Mouse (Mus musculus) limb, embryonic 10.5 days (tissue): ENCODE data around the gene Ascc2. TPM values are rescaled to one million over a fixed set of nuclear protein-coding genes. Genes with fewer than 3 reads are reported as not detected.
"Not testable (repeated sequence)": the region's sequence is repeated elsewhere in the genome, so short reads cannot be mapped to it uniquely, and the experiment has no call there.

Experiments
- DNase-seq: peaks from one replicate; pipeline ENCODE4 v3.0.0-alpha.2; 2017; ENCODE audit warnings: low spot score
- H3K27ac ChIP-seq: fragments of 300-500 bp; sonication (generic); 2 replicates; pipeline ENCODE4 v1.5.1; 2016; ENCODE audit warnings: mild to moderate bottlenecking
- H3K27me3 ChIP-seq: fragments of 300-500 bp; sonication (generic); 2 replicates; pipeline ENCODE4 v1.6.1; 2016; ENCODE audit warnings: low read depth, mild to moderate bottlenecking; ENCODE audit not compliant: poor library complexity, severe bottlenecking
- H3K36me3 ChIP-seq: fragments of 300-500 bp; sonication (generic); 2 replicates; pipeline ENCODE4 v1.6.1; 2016; ENCODE audit warnings: mild to moderate bottlenecking, moderate library complexity
- H3K4me1 ChIP-seq: fragments of 300-500 bp; sonication (generic); 2 replicates; pipeline ENCODE4 v1.6.1; 2016
- H3K4me3 ChIP-seq: fragments of 300-500 bp; sonication (generic); 2 replicates; pipeline ENCODE4 v1.5.1; 2016; ENCODE audit warnings: mild to moderate bottlenecking, moderate library complexity
- H3K9me3 ChIP-seq: fragments of 300-500 bp; sonication (generic); replicated peaks from 2 replicates; pipeline ENCODE4 v1.6.1; 2016; ENCODE audit warnings: mild to moderate bottlenecking
- WGBS: fragments of 180-500 bp; shearing (Covaris S2); methylation state at CpG from one replicate; pipeline ENCODE4 v1.1.7; 2016; 5-methylcytosine and 5-hydroxymethylcytosine counted together
- polyA plus RNA-seq: library from polyadenylated mRNA; unstranded; fragments of >200 nt; fragmentation: Nextera tagmentation; extraction: Ambion mirVana; gene quantifications from 2 replicates; pipeline ENCODE4 v1.2.1, GENCODE M21; 2016

Ascc2 gene
- polyA plus RNA-seq, 1 experiment from 2014 or later: 40.5 TPM

- Histone ChIP-seq H3K4me3 (no peak overlapping the region), H3K9me3 (no peaks in the 10 kb centered on the region), H3K27me3 (no peaks in the 10 kb centered on the region), H3K36me3 (peaks cover 47% of the 10 kb centered on the region), H3K4me1 (peaks cover 19% of the 10 kb centered on the region), H3K27ac (no peak overlapping the region)
- DNase-seq: no peak
These were observed 3.6 kb downstream of the Ascc2 start for GRCm38 (mm10) chr11:4641185-4641584.

GRCm38 (mm10) chr11:4643722-4644121, 6.2 kb downstream of the Ascc2 start:
- peaks cover 72% of the 10 kb centered on the region for H3K36me3 ChIP-seq
- H3K9me3 ChIP-seq: no peaks in the 10 kb centered on the region
- H3K4me1 ChIP-seq: peaks cover 6% of the 10 kb centered on the region; the same call in 1 of the 2 replicates
- H3K27ac ChIP-seq: no peak overlapping the region
- no peak for DNase-seq
- H3K4me3 ChIP-seq: no peak overlapping the region
- no peaks in the 10 kb centered on the region for H3K27me3 ChIP-seq
- WGBS: 73% methylated on average over 5 of the region's 5 CpGs

GRCm38 (mm10) chr11:4645180-4645579, 7.6 kb downstream of the Ascc2 start:
- H3K27me3 ChIP-seq, H3K4me1 ChIP-seq, H3K9me3 ChIP-seq, DNase-seq, H3K27ac ChIP-seq, H3K4me3 ChIP-seq: not testable (repeated sequence)
- peaks cover 80% of the 10 kb centered on the region for H3K36me3 ChIP-seq
- 93% methylated on average over 6 of the region's 6 CpGs for WGBS

DNA sequence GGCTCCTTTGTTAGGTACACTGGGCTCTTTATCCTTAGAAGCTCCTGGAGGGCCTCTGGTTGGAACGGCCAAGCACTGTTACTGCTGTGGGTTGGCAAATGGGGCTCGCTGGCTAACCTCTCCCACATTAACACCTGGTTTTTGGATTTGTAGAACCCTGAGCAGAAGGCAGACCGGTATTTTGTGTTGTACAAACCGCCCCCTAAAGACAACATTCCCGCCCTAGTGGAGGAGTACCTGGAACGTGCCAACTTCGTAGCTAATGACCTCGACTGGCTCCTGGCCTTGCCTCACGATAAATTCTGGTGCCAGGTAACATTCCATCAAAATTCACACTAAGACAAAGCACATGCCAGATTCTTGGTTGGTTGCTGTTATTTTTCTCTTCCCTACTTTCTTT, 8.9 kb downstream of the Ascc2 start:
- H3K27ac ChIP-seq: no peak overlapping the region
- WGBS: 97% methylated on average over 9 of the region's 9 CpGs

DNA sequence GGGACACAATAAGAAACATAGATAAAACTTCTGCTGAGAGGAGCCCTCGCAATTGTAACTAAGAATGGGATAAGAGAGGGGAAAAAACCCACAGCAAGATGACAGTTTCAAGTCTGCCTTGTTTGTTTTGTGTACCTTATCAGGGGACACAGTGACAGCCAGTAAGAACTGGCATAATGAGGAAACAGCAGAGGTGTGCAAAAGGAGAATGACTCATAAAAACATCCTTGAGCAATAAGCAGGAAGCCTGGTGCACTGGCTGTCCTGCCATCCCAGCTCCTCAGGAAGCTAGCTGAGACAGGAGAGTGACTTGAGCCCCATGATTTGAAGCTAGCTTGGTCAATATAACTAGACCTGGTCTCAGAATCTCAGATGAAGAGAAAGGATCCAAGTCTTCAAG, 22.3 kb downstream of the Ascc2 start:
- DNase-seq: no peak
- H3K27ac ChIP-seq: no peak overlapping the region
- no peak overlapping the region for H3K4me3 ChIP-seq
- H3K9me3 ChIP-seq: no peaks in the 10 kb centered on the region
- WGBS: 95% methylated on average over 1 of the region's 1 CpGs
- H3K27me3 ChIP-seq: no peaks in the 10 kb centered on the region
- no peaks in the 10 kb centered on the region for H3K4me1 ChIP-seq
- H3K36me3 ChIP-seq: peaks cover 79% of the 10 kb centered on the region

More for the DNA sequence above, 8.9 kb downstream of the Ascc2 start:
- Histone ChIP-seq H3K27me3 (no peaks in the 10 kb centered on the region), H3K9me3 (no peaks in the 10 kb centered on the region), H3K36me3 (peaks cover 80% of the 10 kb centered on the region), H3K4me3 (no peak overlapping the region), H3K4me1 (no peaks in the 10 kb centered on the region)
- DNase-seq: no peak

DNA sequence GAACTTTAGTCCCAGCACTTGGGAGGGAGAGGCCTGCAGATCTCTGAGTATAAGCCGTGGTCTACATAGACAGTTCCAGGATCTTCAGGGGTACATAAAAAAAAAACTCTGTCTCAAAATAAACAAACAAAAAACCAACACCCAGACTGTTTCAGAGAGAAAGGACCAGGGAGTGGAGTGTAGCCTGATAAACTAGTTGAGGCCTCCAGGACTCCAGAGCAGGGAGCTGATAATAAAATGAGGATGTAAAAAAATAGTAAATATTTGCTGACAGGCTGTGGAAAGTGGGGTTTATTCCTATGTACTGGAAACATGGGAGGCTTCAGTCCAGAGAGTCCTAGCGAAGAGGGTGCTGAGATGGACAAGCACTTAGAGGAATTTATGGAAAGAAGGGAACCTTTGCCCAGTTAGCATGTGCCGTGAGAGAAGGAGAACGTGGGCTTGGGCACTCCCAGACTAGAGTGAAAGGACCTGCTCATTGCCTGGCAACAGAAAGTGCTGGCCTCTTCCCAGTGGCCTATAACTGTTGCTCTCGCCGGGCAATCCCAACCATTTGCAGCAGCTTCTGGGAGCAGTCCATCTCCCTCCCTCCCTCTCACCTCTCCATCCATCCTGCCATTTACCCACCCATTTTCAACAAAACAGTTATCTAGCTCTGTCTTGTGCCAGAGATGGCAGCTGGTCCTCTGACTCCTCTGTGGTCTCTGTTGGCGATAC, 22.9 kb downstream of the Ascc2 start:
- no peak for DNase-seq
- Histone ChIP-seq H3K4me1 (no peaks in the 10 kb centered on the region), H3K4me3 (no peak overlapping the region), H3K27ac (no peak overlapping the region), H3K9me3 (no peaks in the 10 kb centered on the region), H3K27me3 (no peaks in the 10 kb centered on the region), H3K36me3 (peaks cover 76% of the 10 kb centered on the region)
- WGBS: 88% methylated on average over 7 of the region's 7 CpGs

GRCm38 (mm10) chr11:4661324-4661723, 23.8 kb downstream of the Ascc2 start:
- H3K27me3 ChIP-seq: no peaks in the 10 kb centered on the region
- H3K4me1 ChIP-seq: no peaks in the 10 kb centered on the region
- DNase-seq: no peak
- no peaks in the 10 kb centered on the region for H3K9me3 ChIP-seq
- 86% methylated on average over 4 of the region's 4 CpGs for WGBS
- no peak overlapping the region for H3K4me3 ChIP-seq
- H3K36me3 ChIP-seq: peaks cover 70% of the 10 kb centered on the region
- H3K27ac ChIP-seq: no peak overlapping the region

DNA sequence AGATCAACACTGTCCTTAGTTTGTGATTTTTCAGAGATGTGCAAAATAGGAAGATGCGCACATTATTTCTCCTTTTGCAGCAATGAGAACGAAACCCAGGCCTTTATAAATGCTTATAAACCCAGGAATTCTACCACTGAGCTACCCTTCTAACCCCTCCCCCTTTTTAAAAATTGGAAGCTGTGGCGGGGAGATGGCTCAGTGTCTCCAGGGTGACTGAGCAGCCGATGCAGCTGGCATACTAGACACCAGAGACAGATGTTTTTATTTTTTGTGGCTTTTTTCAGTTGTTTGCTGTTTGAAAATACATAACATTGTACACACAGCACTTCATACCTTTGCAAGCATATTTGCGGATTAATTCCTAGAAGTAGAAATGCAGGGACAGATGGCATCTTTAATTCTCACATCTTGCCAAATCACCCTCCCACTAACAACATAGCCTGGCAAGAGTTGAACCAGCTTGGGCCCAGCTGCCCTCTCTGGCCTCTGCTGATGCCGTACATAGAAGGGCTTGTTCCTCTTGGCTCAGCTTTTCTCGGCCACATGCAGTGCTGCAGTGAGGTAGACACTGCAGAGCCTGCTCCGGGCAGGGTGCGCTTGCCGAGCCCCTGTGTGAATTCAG, 24.4 kb downstream of the Ascc2 start:
- no peak for DNase-seq
- Histone ChIP-seq H3K4me3 (no peak overlapping the region), H3K4me1 (no peaks in the 10 kb centered on the region), H3K27ac (no peak overlapping the region), H3K9me3 (no peaks in the 10 kb centered on the region), H3K27me3 (no peaks in the 10 kb centered on the region), H3K36me3 (peaks cover 69% of the 10 kb centered on the region)
- 87% methylated on average over 10 of the region's 10 CpGs for WGBS

- no peak overlapping the region for H3K27ac ChIP-seq
- no peak for DNase-seq
These were observed 24.9 kb downstream of the Ascc2 start for GRCm38 (mm10) chr11:4662496-4662878.

DNA sequence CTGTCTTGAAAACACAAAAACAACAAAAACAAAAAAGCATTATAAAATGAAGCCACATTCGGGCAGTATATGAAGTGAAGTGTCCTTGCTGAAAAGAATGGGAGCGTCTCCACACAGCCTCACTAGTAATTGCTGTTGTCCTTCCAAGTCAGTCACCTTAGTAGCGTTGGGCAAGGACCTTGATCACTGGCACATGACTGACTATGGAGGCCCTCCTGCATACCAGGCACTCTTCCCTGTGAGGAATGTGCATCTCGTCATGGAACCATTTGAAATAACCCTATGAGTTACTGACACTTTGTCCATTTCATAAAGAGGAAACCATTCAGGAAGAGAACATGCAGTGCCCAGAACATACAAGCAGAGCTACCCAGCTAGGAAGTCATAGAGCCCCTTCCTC, 34.2 kb downstream of the Ascc2 start:
- no peak overlapping the region for H3K27ac ChIP-seq
- no peaks in the 10 kb centered on the region for H3K9me3 ChIP-seq
- 92% methylated on average over 4 of the region's 4 CpGs for WGBS
- H3K4me3 ChIP-seq: no peak overlapping the region
- no peak for DNase-seq
- peaks cover 73% of the 10 kb centered on the region for H3K36me3 ChIP-seq
- H3K27me3 ChIP-seq: no peaks in the 10 kb centered on the region
- H3K4me1 ChIP-seq: no peaks in the 10 kb centered on the region

More at GRCm38 (mm10) chr11:4662496-4662878, 24.9 kb downstream of the Ascc2 start:
- Histone ChIP-seq H3K36me3 (peaks cover 72% of the 10 kb centered on the region), H3K4me1 (no peaks in the 10 kb centered on the region), H3K4me3 (no peak overlapping the region), H3K27me3 (no peaks in the 10 kb centered on the region), H3K9me3 (no peaks in the 10 kb centered on the region)
- WGBS: 92% methylated on average over 11 of the region's 11 CpGs

DNA sequence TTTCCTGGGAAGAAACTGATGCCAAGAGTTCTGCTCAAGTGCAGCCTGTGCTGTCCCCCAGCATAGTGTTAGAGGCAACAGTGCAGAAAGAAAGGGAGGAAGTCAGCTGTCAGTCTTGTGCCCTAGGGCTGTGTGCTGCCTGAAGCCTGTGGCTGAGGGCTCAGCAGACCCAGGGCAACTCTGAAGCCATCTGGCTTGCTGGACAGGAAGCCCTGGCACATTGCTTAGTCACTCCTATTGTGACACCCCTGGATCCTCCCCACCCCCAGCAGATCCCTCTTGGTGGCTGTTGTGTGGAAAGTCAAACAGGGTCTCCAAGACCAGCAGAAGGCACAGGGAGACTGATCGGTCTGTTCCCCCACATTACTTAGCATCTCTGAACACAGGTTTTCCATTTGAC, 37.0 kb downstream of the Ascc2 start:
- peaks cover 70% of the 10 kb centered on the region for H3K36me3 ChIP-seq
- H3K4me1 ChIP-seq: peaks cover 13% of the 10 kb centered on the region
- DNase-seq: no peak
- no peaks in the 10 kb centered on the region for H3K27me3 ChIP-seq
- H3K9me3 ChIP-seq: no peaks in the 10 kb centered on the region
- WGBS: 90% methylated on average over 1 of the region's 1 CpGs
- no peak overlapping the region for H3K27ac ChIP-seq
- H3K4me3 ChIP-seq: no peak overlapping the region

DNA sequence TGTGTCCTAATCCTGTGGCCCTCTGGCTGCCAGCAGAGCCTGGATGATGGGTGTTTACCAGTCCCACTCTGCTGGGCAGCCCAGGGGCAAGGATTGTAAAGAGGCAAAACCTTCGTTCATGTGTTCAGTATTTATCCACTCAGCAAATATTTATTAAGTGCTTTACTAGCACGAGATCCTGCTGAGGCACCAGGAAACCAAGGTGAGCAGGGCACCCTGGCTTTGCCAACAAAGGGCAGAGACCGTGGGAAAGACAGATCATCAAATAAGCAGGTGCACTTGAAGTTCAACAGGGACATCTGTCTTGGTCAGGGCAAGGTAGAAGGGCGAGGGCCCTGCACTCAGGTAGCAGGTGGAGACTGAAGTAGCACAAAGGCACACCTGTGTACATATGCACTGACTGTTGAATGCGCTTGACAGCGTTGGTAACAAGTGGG, 37.6 kb downstream of the Ascc2 start:
- Histone ChIP-seq H3K9me3 (no peaks in the 10 kb centered on the region), H3K27ac (no peak overlapping the region), H3K27me3 (no peaks in the 10 kb centered on the region), H3K36me3 (peaks cover 72% of the 10 kb centered on the region), H3K4me1 (peaks cover 18% of the 10 kb centered on the region), H3K4me3 (no peak overlapping the region)
- no peak for DNase-seq
- 90% methylated on average over 6 of the region's 6 CpGs for WGBS

DNA sequence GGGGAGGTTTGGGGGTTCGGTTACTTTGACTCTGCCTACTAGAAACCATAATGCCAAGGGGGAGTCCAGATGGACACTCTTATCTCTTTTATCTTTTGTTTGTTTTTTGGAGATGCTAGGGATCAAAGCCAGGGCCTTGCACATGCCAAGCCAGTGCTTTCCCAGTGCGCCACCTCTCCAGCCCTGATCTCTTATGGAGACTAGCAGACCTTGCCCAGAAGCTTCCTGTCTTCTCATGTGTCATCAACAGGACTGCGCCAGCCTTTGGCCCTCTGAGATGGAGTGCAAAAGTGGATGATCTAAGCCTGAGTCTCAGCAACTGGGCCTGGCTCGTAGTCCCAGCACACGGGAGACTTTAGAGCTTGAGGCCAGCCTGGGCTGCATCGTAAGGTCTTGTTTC, 38.1 kb downstream of the Ascc2 start:
- WGBS: 96% methylated on average over 6 of the region's 6 CpGs
- no peak for DNase-seq
- Histone ChIP-seq H3K9me3 (no peaks in the 10 kb centered on the region), H3K27me3 (no peaks in the 10 kb centered on the region), H3K4me1 (peaks cover 19% of the 10 kb centered on the region), H3K36me3 (peaks cover 76% of the 10 kb centered on the region), H3K27ac (no peak overlapping the region), H3K4me3 (no peak overlapping the region)
